Mouse (Mus musculus): Measurements from ENCODE around the gene Hmmr. TPM values are rescaled to one million over a fixed set of nuclear protein-coding genes. Genes with fewer than 3 reads are reported as not detected.
"Not testable (repeated sequence)": the region's sequence is repeated elsewhere in the genome, so short reads cannot be mapped to it uniquely, and the experiment has no call there.

Gene Hmmr
- polyA plus RNA-seq, 1 experiment from 2014 or later = 16.8 TPM

GRCm38 (mm10) chr11:40718324-40718723, 14.9 kb downstream of the Hmmr start:
- Histone ChIP-seq H3K4me2 (ENCODE audit: low read length) (no peak overlapping the region), H3K9ac (replicated peaks; ENCODE audit: low read depth, low read length) (no peak overlapping the region), H3K36me3 (ENCODE audit: control insufficient read depth, insufficient read depth) (0 out of 2 replicates have a peak, but pooled peaks cover 3% of the 10 kb centered on the region), H3K4me1 (replicated peaks; ENCODE audit: control insufficient read depth, insufficient read depth, low read length) (no peaks in the 10 kb centered on the region), H3K4me3 (replicated peaks; ENCODE audit: low read length) (no peak overlapping the region), H3K27me3 (replicated peaks; ENCODE audit: control insufficient read depth, insufficient read depth, low read length) (no peaks in the 10 kb centered on the region), H3K27ac (ENCODE audit: low read length) (no peak overlapping the region), H3K9me3 (ENCODE audit: control insufficient read depth, low read length) (no peaks in the 10 kb centered on the region)
- ATAC-seq = no peak

DNA sequence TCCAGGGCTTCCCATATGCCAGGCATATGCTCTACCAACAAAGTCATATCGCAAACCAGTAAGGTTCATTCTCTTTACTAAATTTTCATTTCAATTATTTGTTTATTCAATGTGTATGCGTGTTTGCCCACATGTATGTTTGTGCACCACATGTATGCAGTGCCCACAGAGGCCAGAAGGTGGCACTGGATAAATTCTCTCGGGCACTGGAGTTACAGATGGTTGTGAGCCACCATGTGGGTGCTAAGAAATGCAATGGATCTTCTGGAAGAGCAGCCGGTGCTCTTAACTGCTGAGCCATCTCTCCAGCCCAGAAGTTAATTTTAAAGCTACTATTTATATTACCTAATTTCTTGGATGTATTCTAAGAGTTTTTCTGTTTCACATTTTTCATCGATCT, 17.7 kb downstream of the Hmmr start:
- WGBS = 90% methylated on average over 5 of the region's 5 CpGs
- ATAC-seq = no peak
- Histone ChIP-seq H3K27me3 (replicated peaks; ENCODE audit: control insufficient read depth, insufficient read depth, low read length) (no peaks in the 10 kb centered on the region), H3K27ac (ENCODE audit: low read length) (no peak overlapping the region), H3K4me3 (replicated peaks; ENCODE audit: low read length) (no peak overlapping the region), H3K9me3 (ENCODE audit: control insufficient read depth, low read length) (no peaks in the 10 kb centered on the region), H3K9ac (replicated peaks; ENCODE audit: low read depth, low read length) (no peak overlapping the region), H3K4me2 (ENCODE audit: low read length) (no peak overlapping the region), H3K36me3 (ENCODE audit: control insufficient read depth, insufficient read depth) (peaks cover 5% of the 10 kb centered on the region; the same call in 1 of the 2 replicates), H3K4me1 (replicated peaks; ENCODE audit: control insufficient read depth, insufficient read depth, low read length) (no peaks in the 10 kb centered on the region)

- no peaks in the 10 kb centered on the region for H3K27me3 ChIP-seq (replicated peaks; ENCODE audit: control insufficient read depth, insufficient read depth, low read length)
- H3K36me3 ChIP-seq (ENCODE audit: control insufficient read depth, insufficient read depth) = peaks cover 5% of the 10 kb centered on the region; the same call in 1 of the 2 replicates
- no peak overlapping the region for H3K9ac ChIP-seq (replicated peaks; ENCODE audit: low read depth, low read length)
- H3K4me3 ChIP-seq (replicated peaks; ENCODE audit: low read length) = no peak overlapping the region
- H3K27ac ChIP-seq (ENCODE audit: low read length) = no peak overlapping the region
- H3K4me1 ChIP-seq (replicated peaks; ENCODE audit: control insufficient read depth, insufficient read depth, low read length) = no peaks in the 10 kb centered on the region
- ATAC-seq = no peak
- no peak overlapping the region for H3K4me2 ChIP-seq (ENCODE audit: low read length)
- no peaks in the 10 kb centered on the region for H3K9me3 ChIP-seq (ENCODE audit: control insufficient read depth, low read length)
- WGBS = 74% methylated on average over 8 of the region's 8 CpGs
Measured at GRCm38 (mm10) chr11:40713858-40714257, 19.4 kb downstream of the Hmmr start.

- not testable (repeated sequence) for H3K27me3 ChIP-seq (replicated peaks; ENCODE audit: control insufficient read depth, insufficient read depth, low read length); H3K4me1 ChIP-seq (replicated peaks; ENCODE audit: control insufficient read depth, insufficient read depth, low read length); H3K4me2 ChIP-seq (ENCODE audit: low read length); H3K4me3 ChIP-seq (replicated peaks; ENCODE audit: low read length); H3K9ac ChIP-seq (replicated peaks; ENCODE audit: low read depth, low read length); H3K27ac ChIP-seq (ENCODE audit: low read length); ATAC-seq; H3K9me3 ChIP-seq (ENCODE audit: control insufficient read depth, low read length); H3K36me3 ChIP-seq (ENCODE audit: control insufficient read depth, insufficient read depth)
- 88% methylated on average over 6 of the region's 6 CpGs for WGBS
Measured at GRCm38 (mm10) chr11:40709899-40710298, 23.3 kb downstream of the Hmmr start.

GRCm38 (mm10) chr11:40695103-40695502, 38.1 kb downstream of the Hmmr start, which contains the start of gene Mat2b:
TSS of gene Mat2b (minus strand) at chr11:40695203.
- H3K4me1 ChIP-seq (replicated peaks; ENCODE audit: control insufficient read depth, insufficient read depth, low read length) = peaks cover 29% of the 10 kb centered on the region
- no peaks in the 10 kb centered on the region for H3K9me3 ChIP-seq (ENCODE audit: control insufficient read depth, low read length)
- WGBS = 74% methylated on average over 9 of the region's 9 CpGs
- H3K4me3 ChIP-seq (replicated peaks; ENCODE audit: low read length) = peak within 1 kb of the TSS; percentile 83
- peak within 1 kb of the TSS; percentile 67 for H3K9ac ChIP-seq (replicated peaks; ENCODE audit: low read depth, low read length)
- H3K27me3 ChIP-seq (replicated peaks; ENCODE audit: control insufficient read depth, insufficient read depth, low read length) = no peaks in the 10 kb centered on the region
- no peak for ATAC-seq
- peak within 1 kb of the TSS; percentile 98 for H3K4me2 ChIP-seq (ENCODE audit: low read length)
- peak within 1 kb of the TSS; percentile 88 for H3K27ac ChIP-seq (ENCODE audit: low read length)
- no peaks in the 10 kb centered on the region for H3K36me3 ChIP-seq (ENCODE audit: control insufficient read depth, insufficient read depth)

DNA sequence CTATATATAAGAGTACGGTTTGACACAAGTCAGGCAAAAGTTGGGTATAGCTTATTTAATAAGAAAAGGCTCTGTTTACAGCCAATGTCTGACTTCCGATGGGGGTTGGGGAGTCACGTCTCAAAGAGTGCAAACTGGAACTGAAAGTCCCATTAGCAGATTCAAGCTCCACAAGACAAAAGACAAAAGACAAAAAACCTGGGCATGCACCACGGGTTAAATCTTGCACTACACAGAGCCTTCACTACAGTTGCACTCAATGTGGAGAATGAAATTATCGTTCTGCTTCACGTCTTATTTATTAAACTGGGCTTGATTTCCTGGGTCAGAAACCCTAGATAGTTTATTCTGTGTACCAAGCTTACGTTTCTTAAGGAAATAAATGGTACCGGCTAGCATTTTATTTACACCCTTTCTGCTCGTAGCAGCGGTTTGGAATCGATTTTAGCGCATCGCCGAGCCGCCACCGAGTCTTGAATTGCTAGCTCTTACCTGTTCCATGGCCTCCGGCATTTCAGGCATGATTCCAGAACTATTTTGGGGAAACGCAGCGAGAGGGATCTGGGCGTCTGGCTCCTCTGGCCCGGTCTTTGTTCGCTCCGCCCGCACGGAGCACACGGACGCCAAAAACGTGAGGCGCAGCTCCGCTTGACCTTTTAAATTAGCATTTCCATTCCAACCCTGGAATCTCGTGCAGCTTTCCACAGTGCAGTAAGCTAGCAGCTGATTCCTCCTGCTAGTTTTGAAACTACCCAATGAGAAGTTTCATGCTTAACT, 38.7 kb downstream of the Hmmr start:
- Histone ChIP-seq H3K36me3 (ENCODE audit: control insufficient read depth, insufficient read depth) (no peaks in the 10 kb centered on the region), H3K4me3 (replicated peaks; ENCODE audit: low read length) (peak overlapping the region; percentile 83), H3K27ac (ENCODE audit: low read length) (peak overlapping the region; percentile 88), H3K27me3 (replicated peaks; ENCODE audit: control insufficient read depth, insufficient read depth, low read length) (no peaks in the 10 kb centered on the region), H3K9me3 (ENCODE audit: control insufficient read depth, low read length) (no peaks in the 10 kb centered on the region), H3K4me2 (ENCODE audit: low read length) (peak overlapping the region; percentile 98), H3K9ac (replicated peaks; ENCODE audit: low read depth, low read length) (peak overlapping the region; percentile 67), H3K4me1 (replicated peaks; ENCODE audit: control insufficient read depth, insufficient read depth, low read length) (peaks cover 35% of the 10 kb centered on the region)
- under 1% methylated on average over 31 of the region's 31 CpGs for WGBS
- peak; percentile 30 for ATAC-seq

DNA sequence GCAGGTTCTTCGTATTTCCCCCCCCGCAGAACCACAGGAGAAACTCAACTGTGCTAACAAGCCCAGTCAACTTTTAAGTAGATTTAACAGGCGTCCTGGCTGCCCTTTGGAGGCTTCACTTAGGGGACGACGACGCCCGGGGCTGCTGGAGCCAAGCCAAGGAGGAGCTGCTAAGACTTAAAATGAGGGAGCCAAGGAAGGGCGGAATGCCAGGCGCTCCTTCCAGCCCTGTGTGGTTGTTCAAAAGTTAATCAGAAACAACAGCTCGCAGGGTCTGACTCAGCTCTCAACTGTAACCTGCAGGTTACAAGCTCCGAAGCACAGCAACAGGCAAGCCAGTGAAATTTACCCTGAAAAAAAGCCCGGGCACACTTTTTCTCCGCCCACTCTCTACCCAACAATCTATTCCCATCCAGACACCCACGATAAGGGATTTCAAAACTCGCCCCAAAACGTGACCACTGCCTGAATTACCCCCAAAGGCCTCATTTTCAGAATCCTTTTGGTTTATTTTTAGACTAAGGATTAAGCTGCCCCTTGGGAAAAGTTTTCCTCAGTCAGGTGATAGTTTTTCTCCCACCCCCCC, 39.8 kb downstream of the Hmmr start:
- under 1% methylated on average over 16 of the region's 16 CpGs for WGBS
- H3K4me2 ChIP-seq (ENCODE audit: low read length) = peak overlapping the region; percentile 98

GRCm38 (mm10) chr11:40692511-40693365, 40.5 kb downstream of the Hmmr start:
- H3K27ac ChIP-seq (ENCODE audit: low read length) = peak overlapping the region; percentile 76
- H3K36me3 ChIP-seq (ENCODE audit: control insufficient read depth, insufficient read depth) = no peaks in the 10 kb centered on the region
- peaks cover 36% of the 10 kb centered on the region for H3K4me1 ChIP-seq (replicated peaks; ENCODE audit: control insufficient read depth, insufficient read depth, low read length)
- peak overlapping the region; percentile 76 for H3K9ac ChIP-seq (replicated peaks; ENCODE audit: low read depth, low read length)
- WGBS = under 1% methylated on average over 35 of the region's 36 CpGs
- peak overlapping the region; percentile 83 for H3K4me3 ChIP-seq (replicated peaks; ENCODE audit: low read length)
- no peaks in the 10 kb centered on the region for H3K9me3 ChIP-seq (ENCODE audit: control insufficient read depth, low read length)
- H3K27me3 ChIP-seq (replicated peaks; ENCODE audit: control insufficient read depth, insufficient read depth, low read length) = no peaks in the 10 kb centered on the region
- peak; percentile 98 for ATAC-seq
- H3K4me2 ChIP-seq (ENCODE audit: low read length) = peak overlapping the region; percentile 98

More for the DNA sequence above, 39.8 kb downstream of the Hmmr start:
- Histone ChIP-seq H3K4me3 (replicated peaks; ENCODE audit: low read length) (peak overlapping the region; percentile 83), H3K4me1 (replicated peaks; ENCODE audit: control insufficient read depth, insufficient read depth, low read length) (peaks cover 36% of the 10 kb centered on the region), H3K36me3 (ENCODE audit: control insufficient read depth, insufficient read depth) (no peaks in the 10 kb centered on the region), H3K9ac (replicated peaks; ENCODE audit: low read depth, low read length) (peak overlapping the region; percentile 38), H3K27me3 (replicated peaks; ENCODE audit: control insufficient read depth, insufficient read depth, low read length) (no peaks in the 10 kb centered on the region), H3K27ac (ENCODE audit: low read length) (peak overlapping the region; percentile 76), H3K9me3 (ENCODE audit: control insufficient read depth, low read length) (no peaks in the 10 kb centered on the region)
- no peak for ATAC-seq

DNA sequence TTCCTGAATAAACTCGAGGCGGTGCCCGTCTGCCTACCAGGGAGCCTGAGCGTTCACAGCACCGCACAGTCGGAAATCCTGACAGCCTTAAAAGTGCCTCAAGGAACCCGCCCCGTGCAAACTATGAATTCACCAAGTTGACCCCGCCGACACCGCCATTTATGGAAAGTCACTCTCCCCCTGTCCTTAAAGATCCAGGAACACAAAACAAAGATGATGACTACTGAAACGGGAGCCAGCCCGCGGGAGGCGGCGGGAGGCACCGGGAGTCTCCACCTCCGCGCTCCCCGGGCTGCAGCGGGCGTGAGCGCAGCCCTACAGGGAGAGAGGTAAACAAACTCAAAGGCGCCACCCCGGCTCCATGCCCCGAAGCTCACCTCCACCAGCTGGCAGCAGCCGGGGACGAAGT, 41.1 kb downstream of the Hmmr start:
- H3K9me3 ChIP-seq (ENCODE audit: control insufficient read depth, low read length) = no peaks in the 10 kb centered on the region
- no peaks in the 10 kb centered on the region for H3K27me3 ChIP-seq (replicated peaks; ENCODE audit: control insufficient read depth, insufficient read depth, low read length)
- WGBS = under 1% methylated on average over 28 of the region's 28 CpGs
- no peaks in the 10 kb centered on the region for H3K36me3 ChIP-seq (ENCODE audit: control insufficient read depth, insufficient read depth)
- peak; percentile 73 for ATAC-seq
- peak overlapping the region; percentile 83 for H3K4me3 ChIP-seq (replicated peaks; ENCODE audit: low read length)
- peak overlapping the region; percentile 75 for H3K27ac ChIP-seq (ENCODE audit: low read length)
- H3K4me1 ChIP-seq (replicated peaks; ENCODE audit: control insufficient read depth, insufficient read depth, low read length) = peaks cover 36% of the 10 kb centered on the region
- peak overlapping the region; percentile 76 for H3K9ac ChIP-seq (replicated peaks; ENCODE audit: low read depth, low read length)
- H3K4me2 ChIP-seq (ENCODE audit: low read length) = peak overlapping the region; percentile 98

All from forebrain, embryonic 16.5 days (tissue).